Mouse (Mus musculus): ENCODE measurements around the gene Hist2h2ab.
A peak's percentile ranks its signal among the peaks of the same experiment; 100 is the strongest.
"Not testable (repeated sequence)": the region's sequence is repeated elsewhere in the genome, so short reads cannot be mapped to it uniquely, and the experiment has no call there.

The Hist2h2ab gene

DNA sequence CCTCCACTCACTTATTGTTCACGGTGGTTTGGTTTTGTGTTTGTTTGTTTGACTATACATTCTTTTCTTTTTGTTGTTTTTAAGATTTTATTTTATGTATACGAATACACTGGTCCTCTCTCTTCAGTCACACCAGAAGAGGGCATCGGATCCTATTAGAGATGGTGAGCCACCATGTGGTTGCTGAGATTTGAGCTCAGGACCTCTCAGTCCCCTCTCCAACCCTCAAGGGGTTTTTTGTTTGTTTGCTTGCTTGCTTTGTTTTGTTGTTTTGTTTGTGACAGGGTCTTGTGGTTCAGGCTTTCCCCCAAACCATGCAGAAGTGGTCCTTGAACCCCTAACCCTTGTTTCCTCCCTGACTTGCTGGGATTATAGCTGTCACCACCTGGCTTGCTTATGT is 42.0 kb downstream of the Hist2h2ab start:
- DNase-seq (ENCODE audit: extremely low spot score): no peak

DNA sequence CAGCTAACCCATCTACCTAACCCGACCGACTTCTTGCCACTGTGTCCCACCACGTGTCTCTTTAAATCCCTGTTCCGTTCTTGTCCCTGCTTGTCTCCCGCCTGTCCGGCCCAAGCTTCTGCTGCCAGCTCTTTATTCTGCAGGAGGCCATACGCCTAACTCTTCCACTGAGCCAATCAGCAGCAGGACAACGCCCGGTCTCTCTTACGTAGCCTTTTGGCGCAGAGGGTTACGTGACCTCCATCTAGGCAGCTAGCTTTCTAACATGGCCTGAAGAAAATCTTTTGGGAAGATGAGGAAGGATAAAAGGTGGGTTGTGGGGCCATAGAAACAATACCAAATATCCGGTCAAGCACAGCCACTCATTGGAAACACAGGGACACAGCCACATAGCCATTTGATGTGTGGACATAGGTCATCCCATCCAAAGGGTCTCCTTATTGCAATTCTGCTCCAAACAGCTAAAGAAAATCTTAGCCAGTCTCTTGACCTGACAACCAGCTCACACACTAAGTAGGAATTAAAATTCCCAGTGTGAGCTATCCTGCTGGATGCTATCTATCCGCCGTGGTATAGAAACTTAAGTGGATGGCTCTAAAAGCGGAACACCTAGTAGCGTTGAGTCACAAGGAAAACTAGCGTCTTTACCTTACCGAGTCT is 42.7 kb downstream of the Hist2h2ab start:
- peak; percentile 87 for DNase-seq (ENCODE audit: extremely low spot score)

DNA sequence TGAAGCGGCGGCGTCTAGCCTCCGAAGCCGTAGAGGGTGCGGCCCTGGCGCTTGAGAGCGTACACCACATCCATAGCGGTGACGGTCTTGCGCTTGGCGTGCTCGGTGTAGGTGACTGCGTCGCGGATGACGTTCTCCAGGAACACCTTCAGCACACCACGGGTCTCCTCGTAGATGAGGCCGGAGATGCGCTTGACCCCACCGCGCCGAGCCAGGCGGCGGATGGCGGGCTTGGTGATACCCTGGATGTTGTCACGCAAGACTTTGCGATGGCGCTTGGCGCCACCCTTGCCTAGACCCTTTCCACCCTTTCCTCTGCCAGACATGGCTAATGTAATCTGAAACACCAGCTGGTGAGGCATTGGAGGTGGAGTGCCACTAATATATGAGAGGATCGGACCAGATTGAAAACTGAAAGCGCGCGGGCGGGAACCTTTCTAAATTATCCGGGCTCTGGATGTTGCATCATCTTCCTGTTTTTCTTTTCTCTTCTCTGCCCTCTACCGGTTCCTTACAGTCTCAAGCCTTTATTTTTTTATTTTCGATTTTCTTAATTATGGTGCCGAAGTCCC is 43.4 kb downstream of the Hist2h2ab start, which contains the start of gene Hist2h4:
TSS of gene Hist2h4 (minus strand) at position 333 of the 572 bp plus-strand sequence.
- peak; percentile 99 for DNase-seq (ENCODE audit: extremely low spot score)

DNA sequence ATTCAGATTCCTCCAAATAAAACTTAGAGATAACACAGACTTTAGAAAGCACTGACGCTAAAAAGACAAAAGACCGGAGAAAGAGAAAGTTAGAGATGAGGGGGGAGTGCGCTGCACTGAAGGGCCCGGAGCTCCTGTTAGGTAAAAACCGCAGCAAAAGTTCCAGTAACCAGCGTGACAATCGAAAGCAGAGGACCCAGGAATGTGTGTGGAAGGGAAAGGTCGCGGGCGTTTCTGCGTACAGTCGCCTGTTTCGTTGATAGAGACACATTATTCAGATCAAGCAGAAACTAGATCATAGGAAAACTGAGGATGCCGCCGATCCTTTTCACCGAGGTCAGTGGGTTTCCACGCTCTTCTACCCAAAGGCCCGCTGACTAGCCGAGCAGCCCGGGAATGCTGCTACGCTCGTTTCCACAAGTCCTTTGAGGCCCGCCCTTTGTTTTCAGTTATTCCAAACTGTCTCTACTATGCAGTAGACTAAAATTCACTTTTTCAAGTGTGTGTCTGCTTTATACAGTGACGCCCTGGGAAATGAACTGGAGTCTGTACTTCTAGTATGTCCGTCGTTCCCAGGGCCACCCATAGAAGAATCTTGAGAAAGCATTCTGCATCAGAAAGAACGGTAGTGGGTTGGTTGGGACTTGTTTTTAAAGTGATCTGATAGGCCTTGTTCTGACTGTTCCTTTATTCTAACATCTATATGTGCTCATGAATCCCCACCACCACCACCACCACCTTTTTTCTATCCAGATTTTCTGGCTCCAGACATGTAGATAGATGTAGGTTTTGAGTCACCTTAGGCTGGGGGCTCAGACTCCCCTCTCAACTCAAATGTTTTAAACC is 44.1 kb downstream of the Hist2h2ab start:
- peak; percentile 71 for DNase-seq (ENCODE audit: extremely low spot score)

DNA sequence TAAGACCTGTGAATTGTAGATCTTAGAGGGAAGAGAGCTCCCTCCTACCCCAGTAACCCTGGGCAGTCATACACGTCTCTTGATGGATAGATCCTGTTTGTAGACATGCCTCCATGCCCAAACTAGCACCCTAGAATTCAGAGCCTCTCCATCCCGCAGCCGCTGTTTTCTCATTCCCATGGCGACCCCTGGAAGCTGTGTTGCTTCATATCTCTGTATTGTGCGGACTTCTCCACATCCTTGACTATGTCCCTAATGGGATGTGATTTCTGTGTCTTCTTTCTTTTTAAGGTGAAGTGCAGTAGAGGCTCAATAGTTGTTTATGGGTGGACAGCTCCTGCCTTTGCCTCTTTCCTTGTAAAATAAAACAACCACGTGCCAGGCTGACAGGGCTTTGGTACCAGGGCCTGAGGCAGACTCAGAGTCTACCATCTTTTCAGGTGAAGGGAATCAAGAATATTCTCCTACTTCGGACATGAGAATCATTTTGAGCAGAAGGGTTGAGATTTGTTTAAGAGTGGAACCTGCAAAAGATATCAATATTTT is 44.8 kb downstream of the Hist2h2ab start:
- peak; percentile 45 for DNase-seq (ENCODE audit: extremely low spot score)

DNA sequence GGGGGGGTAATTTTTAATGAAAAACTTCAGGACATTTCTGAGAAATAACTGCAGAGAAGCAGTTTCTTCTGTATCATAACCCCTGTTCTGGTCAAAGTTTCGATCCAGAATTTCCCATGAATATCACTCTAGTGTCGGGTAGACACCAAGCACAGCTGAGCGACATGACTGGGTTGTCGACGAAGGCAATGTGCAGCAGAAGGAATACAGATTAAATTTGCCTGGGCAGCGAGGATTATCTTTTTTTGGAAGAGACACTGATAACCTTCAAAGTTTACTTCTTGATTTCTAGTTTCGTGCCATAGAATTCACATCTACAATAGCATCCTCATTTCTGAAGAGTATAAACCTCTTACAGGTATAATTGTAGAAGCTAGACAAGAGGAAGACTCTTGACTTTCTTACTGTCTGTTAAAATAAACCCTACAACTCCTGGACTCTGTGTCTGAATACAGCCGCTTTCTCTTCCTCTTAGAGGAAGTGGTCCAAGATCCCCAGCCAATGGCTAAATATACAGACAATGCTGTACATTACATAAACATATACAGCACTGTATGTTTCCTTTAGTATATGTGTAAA is 46.6 kb downstream of the Hist2h2ab start:
- no peak for DNase-seq (ENCODE audit: extremely low spot score)

DNA sequence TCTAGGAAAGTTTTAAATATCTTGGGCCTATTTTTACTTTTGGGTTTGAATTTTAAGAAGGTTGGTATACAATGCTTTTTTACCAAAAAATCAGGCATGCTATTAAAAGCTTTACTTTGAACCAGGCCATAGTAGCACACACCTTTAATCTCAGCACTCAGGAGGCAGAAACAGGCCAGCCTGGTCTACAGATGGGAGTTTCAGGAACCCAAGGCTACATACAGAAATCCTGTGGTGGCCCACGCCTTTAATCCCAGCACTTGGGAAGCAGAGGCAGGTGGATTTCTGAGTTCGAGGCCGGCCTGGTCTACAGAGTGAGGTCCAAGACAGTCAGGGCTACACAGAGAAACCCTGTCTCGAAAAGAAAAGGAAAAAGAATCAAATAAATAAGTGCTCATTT is 47.9 kb downstream of the Hist2h2ab start:
- DNase-seq (ENCODE audit: extremely low spot score): no peak

DNA sequence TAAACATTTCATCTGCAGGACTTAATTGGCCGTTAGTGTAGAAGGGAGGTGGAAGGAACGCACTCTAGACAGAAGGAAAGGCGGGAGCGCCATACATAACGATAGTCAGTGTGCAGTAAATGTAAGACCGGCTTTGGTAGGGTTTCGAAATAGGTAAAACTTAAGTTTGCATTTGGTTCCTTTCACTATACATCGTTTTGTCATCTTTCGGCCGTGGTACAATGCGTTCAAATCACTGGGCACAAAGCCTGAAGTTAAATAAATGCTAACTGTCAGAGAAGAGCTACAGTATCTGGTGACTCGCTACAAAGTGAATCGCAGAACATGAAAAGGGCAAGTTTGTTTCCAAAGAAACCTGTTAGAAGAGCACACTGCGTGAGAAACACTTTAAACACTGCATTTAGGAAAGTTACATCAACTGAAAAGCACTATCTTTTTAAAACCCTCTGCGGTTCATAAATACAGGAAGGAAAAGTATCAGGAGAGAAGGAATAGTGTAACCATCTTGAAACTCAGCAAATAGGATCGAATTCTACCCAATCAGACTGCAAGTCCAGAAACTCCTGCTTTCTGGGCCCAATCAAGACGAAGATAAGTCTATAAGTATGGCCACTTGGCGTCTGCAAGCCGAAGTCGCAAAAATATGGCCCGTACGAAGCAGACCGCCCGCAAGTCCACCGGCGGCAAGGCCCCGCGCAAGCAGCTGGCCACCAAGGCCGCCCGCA is 48.5 kb downstream of the Hist2h2ab start, which contains the start of gene Hist2h3b:
TSS of gene Hist2h3b (plus strand) at position 604 of the 725 bp plus-strand sequence.
- peak; percentile 89 for DNase-seq (ENCODE audit: extremely low spot score)

DNA sequence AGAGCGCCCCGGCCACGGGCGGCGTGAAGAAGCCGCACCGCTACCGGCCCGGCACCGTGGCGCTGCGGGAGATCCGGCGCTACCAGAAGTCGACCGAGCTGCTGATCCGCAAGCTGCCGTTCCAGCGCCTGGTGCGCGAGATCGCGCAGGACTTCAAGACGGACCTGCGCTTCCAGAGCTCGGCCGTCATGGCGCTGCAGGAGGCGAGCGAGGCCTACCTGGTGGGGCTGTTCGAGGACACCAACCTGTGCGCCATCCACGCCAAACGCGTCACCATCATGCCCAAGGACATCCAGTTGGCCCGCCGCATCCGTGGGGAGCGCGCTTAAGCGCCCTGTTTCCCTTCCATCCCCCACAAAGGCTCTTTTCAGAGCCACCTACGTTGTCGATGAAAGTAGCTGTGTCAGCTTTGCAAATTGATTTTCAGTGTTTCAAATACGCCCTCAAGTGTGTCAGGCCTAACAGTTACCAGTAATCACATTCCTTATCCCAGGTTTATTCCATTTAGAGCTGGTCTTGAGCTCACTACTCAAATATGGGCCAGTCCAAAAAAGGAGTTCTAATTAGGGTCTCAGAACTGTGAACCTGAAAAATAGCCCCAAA is 49.2 kb downstream of the Hist2h2ab start:
- DNase-seq (ENCODE audit: extremely low spot score): not testable (repeated sequence)

All from embryo, embryonic 9.5 days (tissue).